Mouse (Mus musculus) stomach, postnatal 0 days (tissue): Measurements from ENCODE around the gene Galnt11. TPM values are rescaled to one million over a fixed set of nuclear protein-coding genes. Genes with fewer than 3 reads are reported as not detected.

Experiments
- ATAC-seq: fragments of 200-750 bp; cut with Nextera tagmentation; 2 replicates; pipeline ENCODE4 v1.8.0; 2017; ENCODE audit not compliant: low FRiP score, low TSS enrichment
- DNase-seq: peaks from one replicate; pipeline ENCODE4 v3.0.0-alpha.2; 2016; ENCODE audit warnings: low spot score
- H3K27ac ChIP-seq: fragments of 300-500 bp; sonication (generic); replicated peaks from 2 replicates; pipeline ENCODE4 v1.5.1; 2014; ENCODE audit warnings: mild to moderate bottlenecking, control low read depth
- H3K27me3 ChIP-seq: fragments of 300-500 bp; sonication (generic); 2 replicates; pipeline ENCODE4 v1.6.1; 2014; ENCODE audit warnings: low read length; ENCODE audit not compliant: control insufficient read depth, insufficient read depth
- H3K36me3 ChIP-seq: fragments of 300-500 bp; sonication (generic); 2 replicates; pipeline ENCODE4 v1.6.1; 2014; ENCODE audit warnings: low read length, mixed read lengths; ENCODE audit not compliant: control insufficient read depth, insufficient read depth
- H3K4me1 ChIP-seq: fragments of 300-500 bp; sonication (generic); replicated peaks from 2 replicates; pipeline ENCODE4 v1.6.1; 2014; ENCODE audit warnings: antibody characterized with exemption; ENCODE audit not compliant: control insufficient read depth, insufficient read depth
- H3K4me2 ChIP-seq: fragments of 300-500 bp; sonication (generic); replicated peaks from 2 replicates; pipeline ENCODE4 v1.6.1; 2014; ENCODE audit warnings: low read depth, mild to moderate bottlenecking, control low read depth, moderate library complexity
- H3K4me3 ChIP-seq: fragments of 300-500 bp; sonication (generic); 2 replicates; pipeline ENCODE4 v1.5.1; 2014; ENCODE audit warnings: low read depth, low read length, control low read depth
- H3K9ac ChIP-seq: fragments of 300-500 bp; sonication (generic); 2 replicates; pipeline ENCODE4 v1.6.1; 2014; ENCODE audit warnings: mild to moderate bottlenecking, low read length, control low read depth, mixed read lengths
- H3K9me3 ChIP-seq: fragments of 300-500 bp; sonication (generic); 2 replicates; pipeline ENCODE4 v1.6.1; 2016; ENCODE audit warnings: low read length; ENCODE audit not compliant: control insufficient read depth
- CTCF ChIP-seq: IDR thresholded peaks from 2 replicates; pipeline ENCODE4 v1.5.1; 2016; ENCODE audit warnings: antibody characterized with exemption, low read depth, mild to moderate bottlenecking, moderate library complexity
- EP300 ChIP-seq: optimal IDR thresholded peaks from 2 replicates; pipeline ENCODE3; 2016; ENCODE audit warnings: antibody characterized with exemption
- WGBS: fragments of 180-500 bp; shearing (Covaris S2); extraction: QIAGEN DNeasy Blood & Tissue Kit; methylation state at CpG from one replicate; pipeline ENCODE4 v1.1.7; 2014; 5-methylcytosine and 5-hydroxymethylcytosine counted together
- polyA plus RNA-seq: library from polyadenylated mRNA; unstranded; fragments of >200 nt; fragmentation: Nextera tagmentation; extraction: Ambion mirVana; gene quantifications from 2 replicates; pipeline ENCODE4 v1.2.1, GENCODE M21; 2015

The Galnt11 gene
- polyA plus RNA-seq, 1 experiment from 2014 or later: 24.2 TPM

DNA sequence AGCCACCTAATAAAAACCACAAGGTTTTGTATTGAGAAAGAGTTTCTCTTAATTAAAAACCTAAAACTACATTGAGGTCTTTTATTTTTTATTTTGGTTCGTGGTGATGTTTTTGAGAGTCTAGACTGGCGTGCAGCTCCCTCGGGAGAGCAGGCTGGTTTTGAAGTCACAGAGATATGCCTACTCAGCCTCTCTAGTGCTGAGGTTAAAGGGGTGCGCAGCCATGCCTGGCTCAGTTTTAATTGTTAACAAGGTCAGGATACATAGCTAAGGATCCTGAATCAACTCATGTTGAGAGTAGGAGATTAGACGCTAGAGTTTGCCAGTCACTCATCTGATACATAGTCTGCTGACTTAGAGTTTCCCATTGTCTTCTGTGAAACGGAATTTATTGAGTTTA, 39.7 kb downstream of the Galnt11 start:
- Histone ChIP-seq H3K9me3 (no peaks in the 10 kb centered on the region), H3K4me1 (no peaks in the 10 kb centered on the region), H3K27me3 (no peaks in the 10 kb centered on the region), H3K4me2 (no peak overlapping the region), H3K36me3 (peaks cover 16% of the 10 kb centered on the region; the same call in 1 of the 2 replicates), H3K4me3 (no peak overlapping the region), H3K9ac (no peak overlapping the region), H3K27ac (no peak overlapping the region)
- TF ChIP-seq CTCF: no peak
- no peak for TF ChIP-seq EP300
- DNase-seq (no peak), ATAC-seq (no peak)
- WGBS: 78% methylated on average over 6 of the region's 6 CpGs

DNA sequence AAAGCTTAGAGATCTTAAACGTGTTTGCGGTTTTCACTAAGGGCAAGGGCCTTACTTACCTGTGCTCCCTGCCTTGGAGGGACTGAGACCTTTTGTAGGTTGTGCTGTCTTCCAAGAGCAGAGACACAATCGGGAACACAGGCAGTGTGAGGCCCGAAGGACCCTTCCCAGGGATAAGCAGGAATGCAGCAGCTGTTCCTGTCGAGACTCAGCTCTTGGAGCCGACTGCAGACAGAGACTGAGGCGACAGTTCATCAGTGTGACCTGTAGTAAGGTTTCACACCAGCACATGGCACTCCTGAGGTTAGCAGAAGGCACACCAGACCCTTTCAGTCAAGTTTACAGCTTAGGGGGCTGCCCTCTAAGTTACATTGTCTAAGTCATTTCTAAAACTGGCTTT, 40.6 kb downstream of the Galnt11 start:
- Histone ChIP-seq H3K9ac (no peak overlapping the region), H3K4me1 (no peaks in the 10 kb centered on the region), H3K9me3 (no peaks in the 10 kb centered on the region), H3K4me2 (no peak overlapping the region), H3K27me3 (no peaks in the 10 kb centered on the region), H3K4me3 (no peak overlapping the region), H3K27ac (no peak overlapping the region), H3K36me3 (peaks cover 16% of the 10 kb centered on the region; the same call in 1 of the 2 replicates)
- TF ChIP-seq EP300 (no peak), CTCF (no peak)
- DNase-seq (no peak), ATAC-seq (no peak)
- 79% methylated on average over 7 of the region's 7 CpGs for WGBS

- H3K4me3 ChIP-seq: no peak overlapping the region
- no peaks in the 10 kb centered on the region for H3K27me3 ChIP-seq
- ATAC-seq (no peak), DNase-seq (no peak)
- H3K9me3 ChIP-seq: no peaks in the 10 kb centered on the region
- no peak overlapping the region for H3K9ac ChIP-seq
- WGBS: 73% methylated on average over 4 of the region's 4 CpGs
- TF ChIP-seq EP300 (no peak), CTCF (no peak)
- H3K4me1 ChIP-seq: no peaks in the 10 kb centered on the region
- H3K27ac ChIP-seq: no peak overlapping the region
- H3K36me3 ChIP-seq: peaks cover 9% of the 10 kb centered on the region; the same call in 1 of the 2 replicates
- no peak overlapping the region for H3K4me2 ChIP-seq
Measured at GRCm38 (mm10) chr5:25268258-25268888, 46.7 kb downstream of the Galnt11 start.

GRCm38 (mm10) chr5:25275629-25276028, 53.9 kb downstream of the Galnt11 start:
- Histone ChIP-seq H3K9ac (no peak overlapping the region), H3K9me3 (no peaks in the 10 kb centered on the region), H3K4me3 (no peak overlapping the region), H3K36me3 (peaks cover 13% of the 10 kb centered on the region), H3K27me3 (no peaks in the 10 kb centered on the region), H3K4me1 (no peaks in the 10 kb centered on the region), H3K27ac (no peak overlapping the region), H3K4me2 (no peak overlapping the region)
- ATAC-seq: no peak; the same call in 1 of the 2 replicates
- no peak for DNase-seq
- WGBS: 84% methylated on average over 10 of the region's 10 CpGs
- TF ChIP-seq EP300 (no peak), CTCF (no peak)

- no peak overlapping the region for H3K27ac ChIP-seq
- DNase-seq: no peak
- TF ChIP-seq EP300 (no peak), CTCF (no peak)
- no peaks in the 10 kb centered on the region for H3K9me3 ChIP-seq
- H3K4me3 ChIP-seq: no peak overlapping the region
- H3K27me3 ChIP-seq: no peaks in the 10 kb centered on the region
- H3K4me1 ChIP-seq: no peaks in the 10 kb centered on the region
- H3K4me2 ChIP-seq: no peak overlapping the region
- ATAC-seq: no peak
- WGBS: 79% methylated on average over 6 of the region's 6 CpGs
- H3K36me3 ChIP-seq: peaks cover 15% of the 10 kb centered on the region
- no peak overlapping the region for H3K9ac ChIP-seq
Measured at GRCm38 (mm10) chr5:25276365-25276764, 54.7 kb downstream of the Galnt11 start.

- TF ChIP-seq CTCF: no peak
- no peak for TF ChIP-seq EP300
- DNase-seq (peak; percentile 11), ATAC-seq (no peak)
- Histone ChIP-seq H3K27me3 (no peaks in the 10 kb centered on the region), H3K9ac (no peak overlapping the region), H3K4me2 (no peak overlapping the region), H3K9me3 (no peaks in the 10 kb centered on the region), H3K4me3 (no peak overlapping the region), H3K36me3 (peaks cover 24% of the 10 kb centered on the region), H3K27ac (no peak overlapping the region), H3K4me1 (no peaks in the 10 kb centered on the region)
- 95% methylated on average over 13 of the region's 13 CpGs for WGBS
Measured at GRCm38 (mm10) chr5:25283988-25284387, 62.3 kb downstream of the Galnt11 start.
